Mouse (Mus musculus) lung, adult 2 months (tissue): Measurements from ENCODE around the gene Ifit1bl1.

Source experiments
- CTCF ChIP-seq: fragments of 200-500 bp; IDR thresholded peaks from 2 replicates; pipeline ENCODE4 v1.5.1; 2011; ENCODE audit warnings: mild to moderate bottlenecking, low read length, control low read depth; ENCODE audit not compliant: insufficient read depth
- POLR2A ChIP-seq: fragments of 200-500 bp; IDR thresholded peaks from 2 replicates; pipeline ENCODE4 v1.6.1; 2011; ENCODE audit warnings: low read depth, mild to moderate bottlenecking, control low read depth, low read length, borderline replicate concordance; ENCODE audit errors: extremely low read depth

DNA sequence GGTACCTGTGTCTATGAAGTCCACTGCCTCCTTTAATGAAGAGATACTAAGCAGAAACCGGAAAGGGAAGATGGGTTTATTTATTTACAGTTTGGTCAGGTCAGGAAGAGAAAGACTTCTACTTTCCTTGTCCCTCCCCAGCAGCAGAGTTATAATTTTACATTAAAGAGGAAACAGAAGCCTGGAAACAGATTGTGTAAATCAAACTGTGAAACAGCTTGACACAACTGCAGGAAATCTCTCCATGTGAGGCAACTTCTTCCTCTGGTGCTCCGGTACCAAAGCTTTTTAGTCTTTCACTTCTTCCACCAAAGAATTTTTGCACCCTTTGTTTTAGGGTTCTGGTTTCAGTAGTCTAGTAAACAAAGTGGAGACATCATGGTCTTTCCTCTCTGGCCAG lies 31.7 kb upstream of the Ifit1bl1 start:
- TF ChIP-seq CTCF (no peak), POLR2A (no peak)
